Mouse (Mus musculus): ENCODE results near the gene Pacsin2. TPM values are rescaled to one million over a fixed set of nuclear protein-coding genes. Genes with fewer than 3 reads are reported as not detected.
"Not testable (repeated sequence)": the region's sequence is repeated elsewhere in the genome, so short reads cannot be mapped to it uniquely, and the experiment has no call there.

Pacsin2 gene
- polyA plus RNA-seq, 1 experiment from 2014 or later = 47.9 TPM

GRCm38 (mm10) chr15:83410270-83410669 lies 54.1 kb downstream of the Pacsin2 start:
- WGBS (ENCODE audit: insufficient replicate concordance) = 53% methylated on average over 6 of the region's 6 CpGs
- Histone ChIP-seq H3K27ac (ENCODE audit: low read length) (no peak overlapping the region), H3K4me2 (ENCODE audit: low read depth, low read length) (no peak overlapping the region), H3K9me3 (replicated peaks; ENCODE audit: control insufficient read depth, low read length) (no peaks in the 10 kb centered on the region), H3K4me1 (ENCODE audit: control insufficient read depth, low read depth, low read length) (peaks cover 18% of the 10 kb centered on the region), H3K9ac (ENCODE audit: low read depth, low read length) (peak overlapping the region; percentile 6; the same call in 1 of the 2 replicates), H3K27me3 (ENCODE audit: control insufficient read depth, insufficient read depth, low read depth, low read length) (no peaks in the 10 kb centered on the region), H3K36me3 (ENCODE audit: control insufficient read depth, insufficient read depth) (peaks cover 14% of the 10 kb centered on the region), H3K4me3 (ENCODE audit: low read depth, low read length) (no peak overlapping the region)
- ATAC-seq (ENCODE audit: low read depth) = no peak

- Histone ChIP-seq H3K27me3 (ENCODE audit: control insufficient read depth, insufficient read depth, low read depth, low read length) (no peaks in the 10 kb centered on the region), H3K27ac (ENCODE audit: low read length) (no peak overlapping the region; the same call in 1 of the 2 replicates), H3K4me1 (ENCODE audit: control insufficient read depth, low read depth, low read length) (peaks cover 23% of the 10 kb centered on the region), H3K4me3 (ENCODE audit: low read depth, low read length) (no peak overlapping the region), H3K36me3 (ENCODE audit: control insufficient read depth, insufficient read depth) (peaks cover 14% of the 10 kb centered on the region), H3K9me3 (replicated peaks; ENCODE audit: control insufficient read depth, low read length) (no peaks in the 10 kb centered on the region), H3K4me2 (ENCODE audit: low read depth, low read length) (no peak overlapping the region), H3K9ac (ENCODE audit: low read depth, low read length) (no peak overlapping the region)
- ATAC-seq (ENCODE audit: low read depth) = no peak
- 64% methylated on average over 8 of the region's 8 CpGs for WGBS (ENCODE audit: insufficient replicate concordance)
These were observed 55.5 kb downstream of the Pacsin2 start for GRCm38 (mm10) chr15:83408692-83409442.

- peaks cover 14% of the 10 kb centered on the region for H3K36me3 ChIP-seq (ENCODE audit: control insufficient read depth, insufficient read depth)
- ATAC-seq (ENCODE audit: low read depth) = no peak
- H3K9me3 ChIP-seq (replicated peaks; ENCODE audit: control insufficient read depth, low read length) = no peaks in the 10 kb centered on the region
- H3K4me1 ChIP-seq (ENCODE audit: control insufficient read depth, low read depth, low read length) = peaks cover 25% of the 10 kb centered on the region
- 60% methylated on average over 5 of the region's 5 CpGs for WGBS (ENCODE audit: insufficient replicate concordance)
- no peak overlapping the region for H3K9ac ChIP-seq (ENCODE audit: low read depth, low read length)
- no peak overlapping the region for H3K27ac ChIP-seq (ENCODE audit: low read length)
- no peak overlapping the region for H3K4me2 ChIP-seq (ENCODE audit: low read depth, low read length)
- H3K4me3 ChIP-seq (ENCODE audit: low read depth, low read length) = no peak overlapping the region
- no peaks in the 10 kb centered on the region for H3K27me3 ChIP-seq (ENCODE audit: control insufficient read depth, insufficient read depth, low read depth, low read length)
These were observed 56.2 kb downstream of the Pacsin2 start for GRCm38 (mm10) chr15:83408216-83408615.

- H3K36me3 ChIP-seq (ENCODE audit: control insufficient read depth, insufficient read depth) = peaks cover 14% of the 10 kb centered on the region
- 89% methylated on average over 5 of the region's 5 CpGs for WGBS (ENCODE audit: insufficient replicate concordance)
- ATAC-seq (ENCODE audit: low read depth) = no peak
These were observed 56.9 kb downstream of the Pacsin2 start for GRCm38 (mm10) chr15:83407502-83407901.

GRCm38 (mm10) chr15:83405866-83406265 lies 58.5 kb downstream of the Pacsin2 start:
- not testable (repeated sequence) for H3K27ac ChIP-seq (ENCODE audit: low read length); H3K9ac ChIP-seq (ENCODE audit: low read depth, low read length); H3K4me3 ChIP-seq (ENCODE audit: low read depth, low read length); H3K4me2 ChIP-seq (ENCODE audit: low read depth, low read length); H3K27me3 ChIP-seq (ENCODE audit: control insufficient read depth, insufficient read depth, low read depth, low read length); H3K9me3 ChIP-seq (replicated peaks; ENCODE audit: control insufficient read depth, low read length)
- peak; percentile 61 for ATAC-seq (ENCODE audit: low read depth)
- H3K4me1 ChIP-seq (ENCODE audit: control insufficient read depth, low read depth, low read length) = peaks cover 25% of the 10 kb centered on the region
- peaks cover 14% of the 10 kb centered on the region for H3K36me3 ChIP-seq (ENCODE audit: control insufficient read depth, insufficient read depth)
- WGBS (ENCODE audit: insufficient replicate concordance) = 93% methylated on average over 20 of the region's 40 CpGs

More at GRCm38 (mm10) chr15:83407502-83407901, 56.9 kb downstream of the Pacsin2 start:
- Histone ChIP-seq H3K27me3 (ENCODE audit: control insufficient read depth, insufficient read depth, low read depth, low read length) (no peaks in the 10 kb centered on the region), H3K9me3 (replicated peaks; ENCODE audit: control insufficient read depth, low read length) (no peaks in the 10 kb centered on the region), H3K4me1 (ENCODE audit: control insufficient read depth, low read depth, low read length) (peaks cover 25% of the 10 kb centered on the region), H3K4me3 (ENCODE audit: low read depth, low read length) (no peak overlapping the region), H3K9ac (ENCODE audit: low read depth, low read length) (no peak overlapping the region), H3K4me2 (ENCODE audit: low read depth, low read length) (no peak overlapping the region), H3K27ac (ENCODE audit: low read length) (no peak overlapping the region)

- Histone ChIP-seq H3K27me3 (ENCODE audit: control insufficient read depth, insufficient read depth, low read depth, low read length) (no peaks in the 10 kb centered on the region), H3K4me1 (ENCODE audit: control insufficient read depth, low read depth, low read length) (peaks cover 13% of the 10 kb centered on the region), H3K4me3 (ENCODE audit: low read depth, low read length) (no peak overlapping the region), H3K9ac (ENCODE audit: low read depth, low read length) (no peak overlapping the region), H3K27ac (ENCODE audit: low read length) (no peak overlapping the region), H3K36me3 (ENCODE audit: control insufficient read depth, insufficient read depth) (peaks cover 13% of the 10 kb centered on the region), H3K4me2 (ENCODE audit: low read depth, low read length) (no peak overlapping the region), H3K9me3 (replicated peaks; ENCODE audit: control insufficient read depth, low read length) (no peaks in the 10 kb centered on the region)
- ATAC-seq (ENCODE audit: low read depth) = peak; percentile 55; the same call in 1 of the 2 replicates
- WGBS (ENCODE audit: insufficient replicate concordance) = 69% methylated on average over 3 of the region's 3 CpGs
These were observed 60.4 kb downstream of the Pacsin2 start for GRCm38 (mm10) chr15:83404008-83404407.

- Histone ChIP-seq H3K4me1 (ENCODE audit: control insufficient read depth, low read depth, low read length) (peaks cover 7% of the 10 kb centered on the region), H3K27me3 (ENCODE audit: control insufficient read depth, insufficient read depth, low read depth, low read length) (no peaks in the 10 kb centered on the region), H3K4me3 (ENCODE audit: low read depth, low read length) (no peak overlapping the region), H3K36me3 (ENCODE audit: control insufficient read depth, insufficient read depth) (peaks cover 10% of the 10 kb centered on the region), H3K27ac (ENCODE audit: low read length) (no peak overlapping the region), H3K9me3 (replicated peaks; ENCODE audit: control insufficient read depth, low read length) (no peaks in the 10 kb centered on the region), H3K4me2 (ENCODE audit: low read depth, low read length) (no peak overlapping the region), H3K9ac (ENCODE audit: low read depth, low read length) (no peak overlapping the region)
- WGBS (ENCODE audit: insufficient replicate concordance) = 79% methylated on average over 5 of the region's 5 CpGs
- no peak for ATAC-seq (ENCODE audit: low read depth)
These were observed 61.4 kb downstream of the Pacsin2 start for GRCm38 (mm10) chr15:83403016-83403415.

- H3K9ac ChIP-seq (ENCODE audit: low read depth, low read length) = no peak overlapping the region
- H3K27ac ChIP-seq (ENCODE audit: low read length) = no peak overlapping the region
- H3K4me1 ChIP-seq (ENCODE audit: control insufficient read depth, low read depth, low read length) = no peaks in the 10 kb centered on the region
- WGBS (ENCODE audit: insufficient replicate concordance) = 91% methylated on average over 2 of the region's 2 CpGs
- no peaks in the 10 kb centered on the region for H3K27me3 ChIP-seq (ENCODE audit: control insufficient read depth, insufficient read depth, low read depth, low read length)
- peaks cover 22% of the 10 kb centered on the region for H3K36me3 ChIP-seq (ENCODE audit: control insufficient read depth, insufficient read depth)
- H3K9me3 ChIP-seq (replicated peaks; ENCODE audit: control insufficient read depth, low read length) = no peaks in the 10 kb centered on the region
- no peak overlapping the region for H3K4me3 ChIP-seq (ENCODE audit: low read depth, low read length)
- ATAC-seq (ENCODE audit: low read depth) = no peak
- H3K4me2 ChIP-seq (ENCODE audit: low read depth, low read length) = no peak overlapping the region
These were observed 71.7 kb downstream of the Pacsin2 start for GRCm38 (mm10) chr15:83392722-83393121.

- Histone ChIP-seq H3K27me3 (ENCODE audit: control insufficient read depth, insufficient read depth, low read depth, low read length) (no peaks in the 10 kb centered on the region), H3K9me3 (replicated peaks; ENCODE audit: control insufficient read depth, low read length) (no peaks in the 10 kb centered on the region), H3K27ac (ENCODE audit: low read length) (no peak overlapping the region), H3K36me3 (ENCODE audit: control insufficient read depth, insufficient read depth) (peaks cover 63% of the 10 kb centered on the region), H3K4me2 (ENCODE audit: low read depth, low read length) (no peak overlapping the region), H3K4me3 (ENCODE audit: low read depth, low read length) (no peak overlapping the region), H3K9ac (ENCODE audit: low read depth, low read length) (no peak overlapping the region), H3K4me1 (ENCODE audit: control insufficient read depth, low read depth, low read length) (no peaks in the 10 kb centered on the region)
- 91% methylated on average over 2 of the region's 2 CpGs for WGBS (ENCODE audit: insufficient replicate concordance)
- ATAC-seq (ENCODE audit: low read depth) = no peak
These were observed 76.5 kb downstream of the Pacsin2 start for GRCm38 (mm10) chr15:83387911-83388310.
